Mouse (Mus musculus) heart, embryonic 16.5 days (tissue): Measurements from ENCODE around the gene Arl6ip4. TPM values are rescaled to one million over a fixed set of nuclear protein-coding genes. Genes with fewer than 3 reads are reported as not detected.

Experiments
- ATAC-seq: fragments of 200-750 bp; cut with Nextera tagmentation; replicated peaks from 2 replicates; pipeline ENCODE4 v1.8.0; 2017; ENCODE audit warnings: moderate number of reproducible peaks; ENCODE audit not compliant: insufficient read depth, low FRiP score; ENCODE audit errors: extremely low read depth
- H3K27ac ChIP-seq: fragments of 300-500 bp; sonication (generic); 2 replicates; pipeline ENCODE4 v1.5.1; 2014; ENCODE audit warnings: mild to moderate bottlenecking, low read length, control low read depth, moderate library complexity
- H3K27me3 ChIP-seq: fragments of 300-500 bp; sonication (generic); 2 replicates; pipeline ENCODE4 v1.6.1; 2014; ENCODE audit warnings: low read length, mixed read lengths; ENCODE audit not compliant: control insufficient read depth, insufficient read depth
- H3K36me3 ChIP-seq: fragments of 300-500 bp; sonication (generic); 2 replicates; pipeline ENCODE4 v1.6.1; 2014; ENCODE audit not compliant: control insufficient read depth, insufficient read depth
- H3K4me1 ChIP-seq: fragments of 300-500 bp; sonication (generic); 2 replicates; pipeline ENCODE4 v1.6.1; 2014; ENCODE audit warnings: low read length, mixed read lengths; ENCODE audit not compliant: control insufficient read depth, insufficient read depth
- H3K4me2 ChIP-seq: fragments of 300-500 bp; sonication (generic); 2 replicates; pipeline ENCODE4 v1.6.1; 2014; ENCODE audit warnings: low read depth, mild to moderate bottlenecking, control low read depth, low read length
- H3K4me3 ChIP-seq: fragments of 300-500 bp; sonication (generic); 2 replicates; pipeline ENCODE4 v1.5.1; 2014; ENCODE audit warnings: mild to moderate bottlenecking, control low read depth, low read length
- H3K9ac ChIP-seq: fragments of 300-500 bp; sonication (generic); 2 replicates; pipeline ENCODE4 v1.6.1; 2014; ENCODE audit warnings: low read length, control low read depth
- H3K9me3 ChIP-seq: fragments of 300-500 bp; sonication (generic); replicated peaks from 2 replicates; pipeline ENCODE4 v1.6.1; 2016; ENCODE audit warnings: low read length; ENCODE audit not compliant: control insufficient read depth
- WGBS: fragments of 180-500 bp; shearing (Covaris S2); extraction: QIAGEN DNeasy Blood & Tissue Kit; methylation state at CpG from one replicate; pipeline ENCODE4 v1.1.7; 2014; 5-methylcytosine and 5-hydroxymethylcytosine counted together
- polyA plus RNA-seq: library from polyadenylated mRNA; unstranded; fragments of >200 nt; fragmentation: Nextera tagmentation; extraction: Ambion mirVana; gene quantifications from 2 replicates; pipeline ENCODE4 v1.2.1, GENCODE M21; 2015

The Arl6ip4 gene
- polyA plus RNA-seq, 1 experiment from 2014 or later = 78.1 TPM

DNA sequence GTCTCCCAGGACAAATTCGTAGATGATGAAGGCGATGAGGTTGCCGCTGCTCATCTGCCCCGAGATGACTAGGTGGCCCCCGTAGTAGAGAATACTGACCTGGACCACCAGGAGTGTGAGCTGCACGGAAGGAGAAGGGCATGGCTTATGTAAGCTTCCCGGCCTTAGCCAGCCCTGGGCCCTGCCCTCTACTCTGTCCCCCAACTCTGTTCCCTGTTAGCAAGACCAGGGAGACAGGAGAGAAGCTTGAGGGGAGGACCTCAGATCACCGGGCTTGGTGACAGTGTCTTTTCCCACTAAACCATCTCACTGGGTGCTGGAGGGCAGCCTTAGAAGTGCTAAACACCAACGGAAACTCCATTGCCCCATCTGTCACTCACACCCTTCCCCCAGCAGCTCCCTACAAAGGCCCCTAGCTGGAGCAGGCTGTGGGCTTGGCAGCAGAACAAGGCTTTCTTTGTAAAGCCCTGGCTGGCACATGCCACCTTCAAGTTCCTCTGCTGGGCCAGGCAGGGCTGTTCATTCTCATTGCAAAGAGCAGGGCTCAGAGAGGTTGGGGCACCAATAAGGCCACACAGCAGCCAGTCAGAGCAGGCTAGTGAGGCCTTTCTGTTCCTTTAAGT is 37.0 kb upstream of the Arl6ip4 start:
- Histone ChIP-seq H3K4me2 (peak overlapping the region; percentile 16; the same call in 1 of the 2 replicates), H3K9ac (peak overlapping the region; percentile 45; the same call in 1 of the 2 replicates), H3K4me3 (no peak overlapping the region), H3K9me3 (no peaks in the 10 kb centered on the region), H3K36me3 (no peaks in the 10 kb centered on the region), H3K4me1 (peaks cover 22% of the 10 kb centered on the region), H3K27ac (peak overlapping the region; percentile 65), H3K27me3 (no peaks in the 10 kb centered on the region)
- 58% methylated on average over 9 of the region's 9 CpGs for WGBS
- ATAC-seq = no peak

- H3K27ac ChIP-seq = peak overlapping the region; percentile 34; the same call in 1 of the 2 replicates
- H3K27me3 ChIP-seq = no peaks in the 10 kb centered on the region
- H3K9me3 ChIP-seq = no peaks in the 10 kb centered on the region
- no peak for ATAC-seq
- H3K4me2 ChIP-seq = no peak overlapping the region
- H3K9ac ChIP-seq = no peak overlapping the region; the same call in 1 of the 2 replicates
- peaks cover 16% of the 10 kb centered on the region for H3K4me1 ChIP-seq
- H3K36me3 ChIP-seq = no peaks in the 10 kb centered on the region
- WGBS = 84% methylated on average over 17 of the region's 17 CpGs
- no peak overlapping the region for H3K4me3 ChIP-seq
Observed at GRCm38 (mm10) chr5:124079880-124080279, 36.0 kb upstream of the Arl6ip4 start.

- Histone ChIP-seq H3K4me3 (no peak overlapping the region), H3K36me3 (no peaks in the 10 kb centered on the region), H3K27me3 (no peaks in the 10 kb centered on the region), H3K4me2 (no peak overlapping the region), H3K27ac (no peak overlapping the region), H3K9me3 (no peaks in the 10 kb centered on the region), H3K9ac (no peak overlapping the region), H3K4me1 (peaks cover 9% of the 10 kb centered on the region; the same call in 1 of the 2 replicates)
- 74% methylated on average over 10 of the region's 10 CpGs for WGBS
- ATAC-seq = no peak
Observed at GRCm38 (mm10) chr5:124082447-124082846, 33.4 kb upstream of the Arl6ip4 start.

- no peak for ATAC-seq
- no peaks in the 10 kb centered on the region for H3K36me3 ChIP-seq
- H3K9ac ChIP-seq = no peak overlapping the region
- H3K4me1 ChIP-seq = peaks cover 9% of the 10 kb centered on the region; the same call in 1 of the 2 replicates
- H3K27me3 ChIP-seq = no peaks in the 10 kb centered on the region
- no peak overlapping the region for H3K27ac ChIP-seq
- no peak overlapping the region for H3K4me3 ChIP-seq
- WGBS = 86% methylated on average over 17 of the region's 17 CpGs
- H3K9me3 ChIP-seq = no peaks in the 10 kb centered on the region
- no peak overlapping the region for H3K4me2 ChIP-seq
Observed at GRCm38 (mm10) chr5:124082941-124083688, 32.8 kb upstream of the Arl6ip4 start.

DNA sequence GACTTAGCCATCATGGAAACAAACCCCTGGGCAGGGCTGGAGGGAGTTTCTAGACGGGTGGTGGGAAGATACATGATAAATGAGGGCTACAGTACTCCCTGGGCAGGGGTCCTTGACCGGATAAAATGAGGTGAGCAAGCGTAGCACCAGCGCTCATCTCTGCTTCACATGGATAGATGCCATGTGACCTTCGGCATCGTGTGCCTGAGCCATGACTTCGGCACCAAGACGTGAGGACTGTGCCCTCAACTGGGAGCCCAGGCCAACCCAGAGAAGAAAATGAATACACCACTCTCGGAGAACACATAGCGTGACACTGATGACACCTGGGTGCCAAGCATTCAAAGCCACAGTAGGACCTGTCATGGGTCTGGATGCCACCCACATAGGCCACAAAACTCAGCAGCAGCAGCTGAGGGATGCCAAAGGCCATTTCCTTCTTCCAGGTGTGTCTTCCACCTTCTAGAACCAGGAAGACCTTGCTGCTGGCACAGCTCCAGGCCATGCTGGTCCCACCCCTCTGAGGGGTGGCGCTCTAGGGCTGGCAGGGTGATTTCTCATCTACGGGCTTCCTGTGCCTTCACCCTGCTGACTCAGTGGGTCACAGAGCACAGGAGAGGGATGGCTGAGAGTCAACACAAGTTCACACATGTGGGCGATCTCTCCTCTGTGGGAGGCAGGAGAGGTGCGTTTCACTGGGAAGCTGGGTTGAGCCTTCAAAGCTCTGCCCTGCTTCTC is 31.9 kb upstream of the Arl6ip4 start:
- no peaks in the 10 kb centered on the region for H3K9me3 ChIP-seq
- H3K27ac ChIP-seq = no peak overlapping the region
- no peak for ATAC-seq
- no peaks in the 10 kb centered on the region for H3K36me3 ChIP-seq
- H3K27me3 ChIP-seq = no peaks in the 10 kb centered on the region
- H3K4me3 ChIP-seq = no peak overlapping the region
- no peak overlapping the region for H3K4me2 ChIP-seq
- H3K4me1 ChIP-seq = peaks cover 5% of the 10 kb centered on the region; the same call in 1 of the 2 replicates
- WGBS = 82% methylated on average over 14 of the region's 14 CpGs
- no peak overlapping the region for H3K9ac ChIP-seq

DNA sequence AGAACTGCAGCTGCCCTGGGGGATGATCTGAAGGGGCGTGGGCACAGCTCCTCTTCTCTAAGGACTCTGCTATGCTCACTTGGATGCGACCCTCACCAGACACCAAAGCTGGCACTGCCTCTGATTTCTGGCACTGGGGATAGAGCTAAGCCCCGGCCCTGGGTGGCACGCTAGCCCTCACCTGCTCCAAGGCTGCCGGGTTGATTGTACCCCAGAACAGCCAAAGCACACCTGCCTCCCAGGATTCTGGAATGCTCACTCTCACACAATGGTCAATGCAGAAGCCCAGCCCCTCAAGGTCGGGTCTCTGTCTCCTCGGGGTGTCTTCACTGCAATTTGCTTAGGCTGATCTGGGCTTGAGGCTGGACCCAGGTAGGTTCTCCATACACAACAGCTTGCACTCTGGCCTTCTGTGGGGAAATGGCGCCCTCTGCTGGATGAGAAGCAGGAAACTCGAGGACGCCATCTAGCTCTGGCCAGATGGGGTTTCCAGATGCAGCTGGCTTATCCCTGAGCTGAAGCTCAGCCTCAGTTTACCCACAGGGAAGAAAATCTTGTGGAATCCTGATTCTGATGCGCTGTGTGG is 31.2 kb upstream of the Arl6ip4 start:
- Histone ChIP-seq H3K4me2 (no peak overlapping the region), H3K27ac (no peak overlapping the region), H3K27me3 (no peaks in the 10 kb centered on the region), H3K4me1 (0 out of 2 replicates have a peak, but pooled peaks cover 3% of the 10 kb centered on the region), H3K36me3 (no peaks in the 10 kb centered on the region), H3K4me3 (no peak overlapping the region), H3K9ac (no peak overlapping the region), H3K9me3 (no peaks in the 10 kb centered on the region)
- ATAC-seq = no peak
- WGBS = 38% methylated on average over 11 of the region's 11 CpGs

DNA sequence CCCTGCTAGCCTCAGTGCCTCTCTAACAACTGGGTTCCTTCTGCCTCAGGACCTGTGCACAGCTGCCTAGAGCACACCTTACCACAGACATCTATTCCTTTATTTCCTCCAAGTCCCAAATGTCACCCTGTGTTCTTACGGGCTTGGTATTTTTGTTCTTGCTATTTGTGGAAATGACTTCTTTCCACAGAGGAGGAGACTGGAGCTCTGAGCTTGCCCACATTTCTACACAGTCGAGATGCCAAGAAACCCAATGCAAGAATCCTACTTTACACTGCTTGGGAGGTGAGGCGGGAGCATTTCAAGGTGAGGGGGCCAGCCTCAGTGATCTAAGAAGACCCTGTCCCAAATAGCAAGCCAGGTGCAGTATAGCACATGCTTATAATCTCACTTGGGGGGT is 30.4 kb upstream of the Arl6ip4 start:
- 66% methylated on average over 3 of the region's 3 CpGs for whole genome bisulfite sequencing
- Histone ChIP-seq H3K27ac (no peak overlapping the region), H3K36me3 (no peaks in the 10 kb centered on the region), H3K9ac (no peak overlapping the region), H3K4me2 (no peak overlapping the region), H3K27me3 (no peaks in the 10 kb centered on the region), H3K4me3 (no peak overlapping the region), H3K9me3 (no peaks in the 10 kb centered on the region), H3K4me1 (no peaks in the 10 kb centered on the region)
- ATAC-seq = no peak

GRCm38 (mm10) chr5:124086876-124087275 is 29.0 kb upstream of the Arl6ip4 start:
- no peak overlapping the region for H3K4me3 ChIP-seq
- no peaks in the 10 kb centered on the region for H3K27me3 ChIP-seq
- no peak overlapping the region for H3K9ac ChIP-seq
- no peaks in the 10 kb centered on the region for H3K4me1 ChIP-seq
- no peaks in the 10 kb centered on the region for H3K9me3 ChIP-seq
- H3K27ac ChIP-seq = no peak overlapping the region
- no peaks in the 10 kb centered on the region for H3K36me3 ChIP-seq
- no peak for ATAC-seq
- WGBS = 82% methylated on average over 4 of the region's 4 CpGs
- no peak overlapping the region for H3K4me2 ChIP-seq
